In genomic region chr5:50215960-50216359, GRCm38 (mm10) we compare ENCODE assay signal across 11 mouse cellular contexts.
DNase-seq lines count a peak whose midpoint lies in the region; TF ChIP-seq lines count a peak whose summit lies in the region.
"Had no signal": no experiment of that assay in that cellular context is flagged by ENCODE, and none has a peak within 500 bp of the region (broad histone marks: within the 10 kb centered on the region; RNA-seq: fewer than 3 reads in every experiment).

No protein-coding gene starts in this region.

- H3K36me3 ChIP-seq in E14TG2a.4 (ENCODE audit: insufficient read depth, low read length): no peaks in the 10 kb centered on the region
- H3K36me3 ChIP-seq: embryonic facial prominence, embryonic 13.5 days had no signal

- peaks cover 2% of the 10 kb centered on the region; the same call in 1 of the 2 replicates for H3K27me3 ChIP-seq in E14TG2a.4 (ENCODE audit: insufficient read depth, low read length)
- H3K27me3 ChIP-seq: embryonic facial prominence, embryonic 13.5 days had no signal

- no peak overlapping the region for H3K4me3 ChIP-seq in E14TG2a.4 (replicated peaks; ENCODE audit: low read length)
- H3K4me3 ChIP-seq: embryonic facial prominence, embryonic 13.5 days had no signal

- no peaks in the 10 kb centered on the region for H3K4me1 ChIP-seq in E14TG2a.4 (replicated peaks; ENCODE audit: low read depth, low read length)
- H3K4me1 ChIP-seq: embryonic facial prominence, embryonic 13.5 days had no signal

- no peaks in the 10 kb centered on the region for H3K9me3 ChIP-seq in E14TG2a.4 (ENCODE audit: low read length)
- H3K9me3 ChIP-seq: embryonic facial prominence, embryonic 13.5 days had no signal

- DNase-seq in cerebellum, postnatal 10 days: peak; percentile 28 to 56
- no peak for DNase-seq in cerebellum, adult 9-10 months
- DNase-seq in kidney, postnatal 14 days: peak; percentile 20
- no peak for DNase-seq in kidney, adult 8-10 months
- DNase-seq in embryo, embryonic 10.5 days (ENCODE audit: low spot score): peak; percentile 70
- no peak for DNase-seq in right cerebral cortex, adult 18-20 months
- DNase-seq in thymus, adult 18-20 months: no peak
- DNase-seq: adrenal gland, adult 2 months; thymus, postnatal 4 days had no signal

- TF ChIP-seq CTCF in E14TG2a.4 (conservative IDR thresholded peaks at IDR 0.05; ENCODE audit: low read length): peak; percentile 40

Comparison
In these comparisons a context has a peak if more than half of its experiments do, and no peak if none do; other contexts are left out.
1. DNase-seq: peak in cerebellum, postnatal 10 days (2 of 2), kidney, postnatal 14 days (single experiment) and embryo, embryonic 10.5 days (single experiment); none in cerebellum, adult 9-10 months (single experiment), kidney, adult 8-10 months (0 of 2), right cerebral cortex, adult 18-20 months (single experiment) and thymus, adult 18-20 months (0 of 2).